7 mouse cellular contexts compared by ENCODE assay signal in genomic region chr19:9974853-9975252, GRCm38 (mm10). TPM values are rescaled to one million over a fixed set of nuclear protein-coding genes. Genes with fewer than 3 reads are reported as not detected.
DNase-seq lines count a peak whose midpoint lies in the region; ATAC-seq and TF ChIP-seq lines count a peak whose summit lies in the region.
"Not testable (repeated sequence)": the region's sequence is repeated elsewhere in the genome, so short reads cannot be mapped to it uniquely, and the experiment has no call there.

No protein-coding gene starts in this region.

- H3K27me3 ChIP-seq in CH12.LX (replicated peaks); embryonic facial prominence, embryonic 14.5 days (replicated peaks; ENCODE audit: control insufficient read depth, insufficient read depth, low read length); kidney, postnatal 0 days (ENCODE audit: insufficient read depth, low read length); liver, postnatal 0 days (ENCODE audit: insufficient read depth, low read length): not testable (repeated sequence)

- peak; percentile 17; the same call in 1 of the 2 replicates for ATAC-seq in embryonic facial prominence, embryonic 14.5 days (ENCODE audit: low read depth)
- peak; percentile 40; the same call in 1 of the 2 replicates for ATAC-seq in kidney, postnatal 0 days (replicated peaks; ENCODE audit: low FRiP score, low read depth)
- peak; percentile 75 for ATAC-seq in liver, postnatal 0 days

- dilution Hi-C loops in CH12.LX (cut with MboI; ENCODE audit: extremely low pct_ligation_motif_present, extremely low pct_unique_long_range_greater_than_20kb, low sequenced_read_pairs) = not testable (repeated sequence)

- H3K4me2 ChIP-seq in CH12.LX (ENCODE audit: insufficient read depth, low read depth, poor library complexity, severe bottlenecking); embryonic facial prominence, embryonic 14.5 days (ENCODE audit: low read depth, low read length); kidney, postnatal 0 days (ENCODE audit: low read length); liver, postnatal 0 days (ENCODE audit: low read depth, low read length): not testable (repeated sequence)

- in situ Hi-C loops in CH12.LX (cut with MboI; ENCODE audit: low pct_ligation_motif_present, low pct_unique_long_range_greater_than_20kb, low sequenced_read_pairs) = not testable (repeated sequence)

- TF ChIP-seq RAD21 in CH12.LX (IDR thresholded peaks at IDR 0.05; ENCODE audit: low read depth, low read length) = not testable (repeated sequence)

- not testable (repeated sequence) for H3K9me3 ChIP-seq in CH12.LX (replicated peaks; ENCODE audit: low read length); embryonic facial prominence, embryonic 14.5 days (ENCODE audit: control insufficient read depth, low read length); kidney, postnatal 0 days (replicated peaks; ENCODE audit: low read length); liver, postnatal 0 days (ENCODE audit: low read length)

- TF ChIP-seq POLR2A in CH12.LX (IDR thresholded peaks at IDR 0.05; ENCODE audit: low read depth, low read length) = not testable (repeated sequence)

- H3K4me3 ChIP-seq in CH12.LX (replicated peaks in 1 of 3; ENCODE audit: low read depth in 2 of 3, low read length in 2 of 3, poor library complexity in 1 of 3) = peak overlapping the region in 1 of 3 experiments; percentile 17
- not testable (repeated sequence) for H3K4me3 ChIP-seq in embryonic facial prominence, embryonic 14.5 days (ENCODE audit: low read depth, low read length); kidney, postnatal 0 days (replicated peaks; ENCODE audit: low read depth, low read length); liver, postnatal 0 days (ENCODE audit: low read depth, low read length)

- H3K9ac ChIP-seq in CH12.LX (ENCODE audit: insufficient read depth, low read depth); embryonic facial prominence, embryonic 14.5 days (ENCODE audit: low read depth, low read length); kidney, postnatal 0 days (ENCODE audit: low read depth, low read length); liver, postnatal 0 days (replicated peaks): not testable (repeated sequence)

- H3K36me3 ChIP-seq in CH12.LX (replicated peaks in 1 of 2; ENCODE audit: control insufficient read depth in 1 of 2, insufficient read depth in 1 of 2, low read length in 1 of 2); embryonic facial prominence, embryonic 14.5 days (ENCODE audit: control insufficient read depth, insufficient read depth, low read length); kidney, postnatal 0 days (ENCODE audit: insufficient read depth, low read length); liver, postnatal 0 days (replicated peaks; ENCODE audit: insufficient read depth, low read length): not testable (repeated sequence)

- 75% methylated on average over 2 of the region's 2 CpGs for WGBS in embryonic facial prominence, embryonic 14.5 days
- WGBS in kidney, postnatal 0 days = 46% methylated on average over 2 of the region's 2 CpGs
- WGBS in liver, postnatal 0 days (ENCODE audit: insufficient replicate concordance) = 8% methylated on average over 2 of the region's 2 CpGs

- TF ChIP-seq EP300 in CH12.LX (IDR thresholded peaks at IDR 0.05; ENCODE audit: low read length) = not testable (repeated sequence)
- peak; percentile 62; the same call in 1 of the 2 replicates for TF ChIP-seq EP300 in liver, postnatal 0 days (IDR thresholded peaks at IDR 0.05; ENCODE audit: low read depth)

- H3K4me1 ChIP-seq in CH12.LX (ENCODE audit: control insufficient read depth in 1 of 2, insufficient read depth in 2 of 2) = peaks cover 25 to 57% of the 10 kb centered on the region in 2 experiments
- peaks cover 11% of the 10 kb centered on the region; the same call in 1 of the 2 replicates for H3K4me1 ChIP-seq in embryonic facial prominence, embryonic 14.5 days (ENCODE audit: control insufficient read depth, insufficient read depth, low read length)
- H3K4me1 ChIP-seq in kidney, postnatal 0 days (replicated peaks; ENCODE audit: insufficient read depth, low read length) = not testable (repeated sequence)
- H3K4me1 ChIP-seq in liver, postnatal 0 days (ENCODE audit: insufficient read depth) = peaks cover 52% of the 10 kb centered on the region

- TF ChIP-seq CTCF in CH12.LX (conservative IDR thresholded peaks at IDR 0.05 in 1 of 2, IDR thresholded peaks at IDR 0.05 in 1 of 2; ENCODE audit: low read depth in 2 of 2, low read length in 2 of 2); kidney, postnatal 0 days (IDR thresholded peaks at IDR 0.05; ENCODE audit: low read depth); liver, postnatal 0 days (IDR thresholded peaks at IDR 0.05; ENCODE audit: low read depth): not testable (repeated sequence)

- peak; percentile 42 for DNase-seq in CH12.LX (ENCODE audit: extremely low read depth)
- DNase-seq in embryonic facial prominence, embryonic 14.5 days (ENCODE audit: low spot score); kidney, postnatal 0 days (ENCODE audit: low spot score): not testable (repeated sequence)
- DNase-seq in heart, postnatal 4 days = peak; percentile 52
- peak; percentile 62 for DNase-seq in liver, postnatal 0 days
- peak; percentile 70 to 75 for DNase-seq in lung, postnatal 4 days
- DNase-seq in spleen, postnatal 36 days (ENCODE audit: low spot score in 2 of 2) = peak; percentile 74 to 77

- not testable (repeated sequence) for H3K27ac ChIP-seq in CH12.LX (ENCODE audit: insufficient read depth, low read depth); embryonic facial prominence, embryonic 14.5 days (replicated peaks; ENCODE audit: low read depth, low read length); kidney, postnatal 0 days
- peak overlapping the region; percentile 97 for H3K27ac ChIP-seq in liver, postnatal 0 days (ENCODE audit: low read depth)

- not testable (repeated sequence) for H3K79me2 ChIP-seq in CH12.LX (replicated peaks; ENCODE audit: control insufficient read depth, extremely low read depth, insufficient read depth, poor library complexity, severe bottlenecking)

TF ChIP-seq in CH12.LX, 34 proteins besides CTCF, POLR2A, EP300 and RAD21:
- peak; percentile 47; the same call in 1 of the 2 replicates for TF ChIP-seq ELF1 (IDR thresholded peaks at IDR 0.05; ENCODE audit: low read depth, low read length)
TF ChIP-seq in CH12.LX: peak in this region for 1; not testable (repeated sequence) for 33.

RNA-seq across cellular contexts. Expression of gene Fth1, which starts 5.5 kb away (rescaled TPM):
- total RNA-seq in CH12.LX (2012; rRNA removed) (284 and 317 TPM in 2 replicates), CH12.LX (2014; rRNA removed) (279 and 303 TPM in 2 replicates)
- 2,849 and 3,031 TPM in 2 replicates for polyA plus RNA-seq in CH12.LX (2012; ENCODE audit: insufficient read length, low read depth)
- 1,690 and 1,712 TPM in 2 replicates for polyA plus RNA-seq in embryonic facial prominence, embryonic 14.5 days (2014; fragmentation: Nextera tagmentation; extraction: Ambion mirVana)
- total RNA-seq in heart, postnatal 4 days (2021) = 1,000 to 10,000 TPM; 1,376 to 1,487 TPM
- 2,883 and 2,906 TPM in 2 replicates for polyA plus RNA-seq in kidney, postnatal 0 days (2015; fragmentation: Nextera tagmentation; extraction: Ambion mirVana)
- polyA plus RNA-seq in liver, postnatal 0 days (2015; fragmentation: Nextera tagmentation; extraction: Ambion mirVana) = 4,793 and 5,083 TPM in 2 replicates

RNA-seq across cellular contexts. Expression of gene Best1, which starts 26.6 kb away (rescaled TPM):
- total RNA-seq in CH12.LX (2012; rRNA removed) = 0.13 TPM in 1 of 2 replicates, not detected in the other
- total RNA-seq in CH12.LX (2014; rRNA removed) = not detected in 2 replicates
- polyA plus RNA-seq in CH12.LX (2012; ENCODE audit: insufficient read length, low read depth) = not detected in 2 replicates
- 1.5 and 2.2 TPM in 2 replicates for polyA plus RNA-seq in embryonic facial prominence, embryonic 14.5 days (2014; fragmentation: Nextera tagmentation; extraction: Ambion mirVana)
- total RNA-seq in heart, postnatal 4 days (2021) = not detected
- 1.8 and 3.3 TPM in 2 replicates for polyA plus RNA-seq in kidney, postnatal 0 days (2015; fragmentation: Nextera tagmentation; extraction: Ambion mirVana)
- 0.08 and 0.13 TPM in 2 replicates for polyA plus RNA-seq in liver, postnatal 0 days (2015; fragmentation: Nextera tagmentation; extraction: Ambion mirVana)

RNA-seq across cellular contexts. Expression of gene Rab3il1, which starts 26.6 kb away (rescaled TPM):
- total RNA-seq in CH12.LX (2012; rRNA removed) (0.04 TPM in 1 of 2 replicates, not detected in the other), CH12.LX (2014; rRNA removed) (not detected in 2 replicates)
- not detected in 2 replicates for polyA plus RNA-seq in CH12.LX (2012; ENCODE audit: insufficient read length, low read depth)
- 48.1 and 54.4 TPM in 2 replicates for polyA plus RNA-seq in embryonic facial prominence, embryonic 14.5 days (2014; fragmentation: Nextera tagmentation; extraction: Ambion mirVana)
- 10 to 100 TPM; 12.2 to 12.5 TPM for total RNA-seq in heart, postnatal 4 days (2021)
- polyA plus RNA-seq in kidney, postnatal 0 days (2015; fragmentation: Nextera tagmentation; extraction: Ambion mirVana) = 30.6 and 31.5 TPM in 2 replicates
- 74.9 and 80.9 TPM in 2 replicates for polyA plus RNA-seq in liver, postnatal 0 days (2015; fragmentation: Nextera tagmentation; extraction: Ambion mirVana)

Comparison
In these comparisons a context has a peak if more than half of its experiments do, and no peak if none do; other contexts are left out.
1. ATAC-seq: peak in every context shown above with its lines; median percentile 75 in liver, postnatal 0 days; 40 in kidney, postnatal 0 days; 17 in embryonic facial prominence, embryonic 14.5 days.
2. RNA of gene Rab3il1, which starts 26.6 kb away (polyA plus RNA-seq): 74.9 to 80.9 TPM in liver, postnatal 0 days, 48.1 to 54.4 TPM in embryonic facial prominence, embryonic 14.5 days and 30.6 to 31.5 TPM in kidney, postnatal 0 days; not detected in CH12.LX; every median in the first group is over 10 times any median in the second.